Mouse (Mus musculus) C2C12 (cell line): Measurements from ENCODE around the gene En1.

Experiments
- CEBPB ChIP-seq: IDR thresholded peaks from one replicate; pipeline ENCODE4 v1.6.1; 2011; ENCODE audit warnings: low read depth, mild to moderate bottlenecking, control low read depth, moderate library complexity
- CTCF ChIP-seq: IDR thresholded peaks from one replicate; pipeline ENCODE4 v1.5.1; 2011; ENCODE audit not compliant: control insufficient read depth, insufficient read depth, insufficient read length
- MAX ChIP-seq: IDR thresholded peaks from one replicate; pipeline ENCODE4 v1.6.1; 2011; ENCODE audit warnings: mild to moderate bottlenecking, control low read depth
- MYOD1 ChIP-seq: IDR thresholded peaks from one replicate; pipeline ENCODE4 v1.6.1; 2011; ENCODE audit warnings: low read depth; ENCODE audit not compliant: control insufficient read depth, insufficient read length
- MYOG ChIP-seq: IDR thresholded peaks from one replicate; pipeline ENCODE4 v1.6.1; 2011; ENCODE audit not compliant: control insufficient read depth, insufficient read length; ENCODE audit errors: extremely low read depth
- USF1 ChIP-seq: IDR thresholded peaks from one replicate; pipeline ENCODE4 v1.6.1; 2011; ENCODE audit warnings: low read depth, mild to moderate bottlenecking, control low read depth, moderate library complexity

DNA sequence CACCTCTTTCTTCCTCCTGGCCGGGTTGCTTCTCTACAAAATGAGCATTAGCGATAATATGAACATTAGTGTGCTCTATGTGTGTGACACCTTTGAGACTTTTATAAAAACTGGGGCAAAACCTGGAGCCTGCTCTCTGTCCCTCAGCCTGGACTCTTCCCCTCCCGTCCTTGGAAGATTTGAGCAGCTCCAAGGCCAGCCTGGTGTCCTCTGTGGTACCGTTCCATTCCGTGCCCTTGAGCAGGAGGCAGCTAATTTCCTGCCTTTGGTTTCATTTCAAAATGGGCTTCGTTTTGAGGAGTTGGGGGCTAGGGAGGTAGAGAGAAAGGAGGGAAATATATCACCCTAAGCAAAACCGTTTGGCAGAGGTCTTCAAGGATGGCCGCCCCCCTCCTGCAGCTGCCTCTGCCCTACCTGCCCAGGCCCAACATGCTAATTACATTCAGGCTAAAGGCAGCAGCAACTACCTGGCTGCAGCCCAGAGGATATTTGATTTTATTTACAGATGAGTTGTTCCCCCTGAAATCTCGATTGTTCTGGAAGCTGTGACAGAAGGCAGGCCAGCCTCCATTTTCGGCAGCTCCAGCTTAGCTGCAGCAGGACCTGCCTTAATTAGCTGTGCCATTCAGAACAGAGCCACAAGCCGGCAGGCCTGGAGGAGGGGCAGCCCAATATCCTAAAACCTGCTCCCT, 24.9 kb downstream of the En1 start:
- TF ChIP-seq CTCF, result no peak
- TF ChIP-seq MAX, result no peak
- TF ChIP-seq MYOG, result no peak
- TF ChIP-seq USF1, result no peak
- no peak for TF ChIP-seq MYOD1
- TF ChIP-seq CEBPB, result no peak
